Mouse (Mus musculus): ENCODE measurements around the gene Sim1.

DNA sequence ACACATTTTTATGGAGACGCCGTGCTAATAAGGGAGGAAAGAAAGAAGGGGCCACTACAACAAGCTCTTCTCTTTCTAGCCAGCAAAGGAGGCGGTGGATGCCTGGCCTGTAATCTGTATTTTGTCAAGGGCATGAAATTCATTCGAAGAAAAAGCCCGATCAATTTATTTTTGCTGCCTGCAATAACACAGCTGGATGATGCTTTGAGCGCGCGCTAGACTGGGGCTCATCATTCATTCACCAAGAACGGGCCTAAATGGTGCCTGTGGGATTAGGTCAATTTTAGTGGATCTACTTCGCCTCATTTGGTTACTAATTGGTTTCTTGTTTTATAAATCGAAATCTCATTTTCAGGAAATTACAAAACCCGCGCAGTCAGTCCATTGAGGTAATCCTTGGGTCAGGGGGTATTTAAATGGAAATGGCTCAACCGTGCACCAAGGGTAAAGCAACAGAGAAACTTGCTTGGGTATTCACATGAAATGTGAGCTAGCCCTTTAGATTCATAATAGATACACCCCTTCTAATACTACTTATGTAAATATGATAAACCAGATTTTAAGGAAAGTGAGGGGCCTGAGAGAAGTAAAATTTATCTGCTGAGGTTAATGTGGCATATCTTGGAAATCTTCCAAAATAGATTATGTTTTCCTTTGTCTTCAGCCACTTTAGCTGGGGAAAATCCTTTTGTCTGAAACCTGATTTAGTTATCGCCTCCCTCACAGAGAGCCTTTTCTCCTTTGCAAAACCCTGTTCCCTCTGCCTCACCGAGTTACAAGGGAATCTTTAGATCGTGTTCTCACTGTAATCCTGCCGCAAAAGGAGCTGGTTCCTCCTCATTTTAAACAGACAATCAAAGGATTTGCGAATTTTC lies 7.3 kb downstream of the Sim1 start:
- TF ChIP-seq CTCF (IDR thresholded peaks at IDR 0.05; ENCODE audit: control insufficient read depth, insufficient read depth, insufficient read length) (no peak), MYOD1 (IDR thresholded peaks at IDR 0.05; ENCODE audit: control insufficient read depth, insufficient read length, low read depth) (no peak), FOSL1 (IDR thresholded peaks at IDR 0.05; ENCODE audit: insufficient read depth, low read length, poor library complexity, severe bottlenecking) (no peak)

All from C2C12 (cell line).